Mouse (Mus musculus) heart, adult 18-20 months (tissue): ENCODE data around the gene Ptn. TPM values are rescaled to one million over a fixed set of nuclear protein-coding genes. Genes with fewer than 3 reads are reported as not detected.
"Not testable (repeated sequence)": the region's sequence is repeated elsewhere in the genome, so short reads cannot be mapped to it uniquely, and the experiment has no call there.

Source experiments
- DNase-seq, 2 experiments: peaks; one replicate each; pipeline ENCODE4 v3.0.0; 2021 to 2022; ENCODE audit warnings: mixed read lengths in 1 of 2
- total RNA-seq, 2 experiments: library from RNA; stranded (reverse); gene quantifications; 2 replicates each; pipeline ENCODE4 v1.2.3; 2021

Gene Ptn
- total RNA-seq, 2 experiments from 2014 or later = 1.8 to 3.0 TPM

DNA sequence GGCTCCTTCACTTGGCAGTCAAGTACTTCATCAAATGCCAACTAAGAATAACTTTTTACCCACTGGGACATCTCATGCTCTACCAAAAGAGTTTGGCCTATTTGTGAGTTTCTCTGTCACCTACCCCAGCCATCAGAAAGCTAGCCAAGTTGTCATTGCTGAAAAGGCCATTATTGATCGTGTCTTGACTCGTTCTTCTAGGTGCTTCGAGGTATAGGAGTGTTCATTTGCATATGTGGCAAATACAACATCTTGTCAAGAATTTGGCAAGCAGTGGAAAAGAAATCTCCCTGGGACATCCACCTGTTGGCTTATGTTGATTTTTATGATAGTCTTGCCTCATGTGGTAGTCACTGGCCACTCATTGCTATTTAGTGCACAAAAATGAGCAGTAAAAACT lies 43.1 kb downstream of the Ptn start:
- no peak for DNase-seq

DNA sequence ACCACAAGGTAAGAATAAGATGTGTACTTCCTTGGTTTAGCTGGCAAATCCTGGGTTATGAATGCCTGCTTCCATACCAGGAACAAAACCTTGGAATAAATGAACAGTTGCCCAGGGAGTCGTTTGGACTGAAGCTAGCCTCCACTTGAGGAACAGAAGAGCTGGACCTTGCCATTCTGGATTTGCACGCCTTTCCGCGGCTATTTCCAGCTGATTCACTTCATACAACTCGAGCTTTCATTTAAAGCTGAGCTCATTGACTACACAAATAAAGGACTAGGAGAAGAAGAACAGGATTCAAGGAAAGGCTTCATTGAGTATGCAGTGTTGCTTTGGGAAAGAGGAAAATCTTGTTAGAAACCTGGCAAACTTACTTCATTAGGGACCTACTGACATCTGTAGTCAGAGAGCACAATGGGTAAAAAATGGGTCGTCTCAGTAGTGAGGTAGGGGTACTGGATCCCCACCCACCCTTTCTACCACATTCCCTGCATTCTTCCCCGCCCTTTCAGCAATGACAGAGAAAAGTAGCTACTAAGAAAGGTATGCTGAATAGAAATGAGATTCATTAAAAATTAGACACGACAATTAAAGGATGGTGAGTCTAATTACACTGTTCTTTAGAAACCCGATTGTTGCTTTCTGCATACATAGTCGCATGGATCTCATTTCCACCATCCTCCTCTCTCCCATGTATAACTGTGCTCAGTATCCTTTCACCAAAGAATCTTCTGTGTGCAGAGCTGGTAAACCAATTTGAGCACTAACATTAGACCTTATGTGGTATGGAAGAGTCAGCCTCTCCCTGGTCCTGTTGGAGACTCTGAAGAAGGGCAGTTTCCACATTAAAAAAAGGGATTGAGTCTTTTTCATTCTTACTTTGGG lies 54.8 kb downstream of the Ptn start:
- DNase-seq = no peak

DNA sequence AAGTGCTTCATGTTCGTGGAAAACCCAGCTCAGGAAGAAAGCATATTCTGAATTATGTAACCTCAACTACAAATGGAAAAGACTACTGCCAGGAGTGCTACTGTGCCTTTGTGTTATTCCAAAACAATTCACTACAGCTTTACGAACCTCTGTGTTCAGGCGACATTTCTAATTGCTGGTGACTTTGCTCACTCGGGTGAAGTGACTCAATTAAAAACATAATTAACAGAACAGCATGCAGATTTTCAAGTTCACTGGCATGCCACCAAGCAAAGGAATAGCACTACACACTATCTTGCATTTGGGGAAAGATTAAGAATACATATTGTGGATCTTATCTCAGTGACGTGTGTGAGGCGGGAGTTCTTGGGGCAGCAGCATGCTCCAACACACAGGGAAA lies 57.1 kb downstream of the Ptn start:
- no peak for DNase-seq

DNA sequence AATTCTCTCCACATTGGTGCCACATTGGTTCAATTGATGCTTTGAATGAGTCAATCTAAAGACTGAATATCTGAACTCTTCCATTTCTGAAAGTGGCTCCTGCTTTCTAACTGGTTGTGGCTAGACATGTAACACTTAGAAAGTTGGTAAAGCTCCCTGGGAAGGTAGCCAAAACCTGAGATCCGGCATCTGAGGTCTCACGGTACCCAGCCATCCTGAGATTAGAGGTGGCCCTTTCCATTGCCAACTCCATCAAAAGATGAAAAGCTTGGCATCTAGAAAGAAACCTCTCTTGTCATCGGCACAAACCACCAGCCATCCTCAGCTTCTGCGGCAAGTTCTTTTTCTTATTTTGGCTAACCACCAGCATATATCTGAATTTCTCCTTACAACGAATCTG lies 70.2 kb downstream of the Ptn start:
- no peak for DNase-seq

DNA sequence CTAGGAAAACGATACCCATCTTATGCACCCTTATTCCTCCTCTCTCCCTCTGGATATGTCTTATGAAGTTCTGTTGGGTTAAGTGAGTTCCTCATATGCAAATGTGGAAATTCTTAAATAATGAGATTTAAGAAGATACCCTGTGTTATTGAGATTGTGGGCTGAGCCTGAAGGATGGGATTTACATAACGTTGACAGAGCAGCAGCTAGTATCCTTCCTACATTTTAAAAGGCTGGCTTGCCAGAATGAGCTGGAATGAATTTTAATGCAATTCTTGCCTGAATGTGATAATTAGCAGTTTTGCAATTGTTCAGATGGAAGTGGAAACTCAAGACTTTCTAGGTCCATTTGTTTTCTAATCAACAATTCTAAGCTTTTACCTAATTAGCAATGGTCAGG lies 73.3 kb downstream of the Ptn start:
- DNase-seq = no peak

DNA sequence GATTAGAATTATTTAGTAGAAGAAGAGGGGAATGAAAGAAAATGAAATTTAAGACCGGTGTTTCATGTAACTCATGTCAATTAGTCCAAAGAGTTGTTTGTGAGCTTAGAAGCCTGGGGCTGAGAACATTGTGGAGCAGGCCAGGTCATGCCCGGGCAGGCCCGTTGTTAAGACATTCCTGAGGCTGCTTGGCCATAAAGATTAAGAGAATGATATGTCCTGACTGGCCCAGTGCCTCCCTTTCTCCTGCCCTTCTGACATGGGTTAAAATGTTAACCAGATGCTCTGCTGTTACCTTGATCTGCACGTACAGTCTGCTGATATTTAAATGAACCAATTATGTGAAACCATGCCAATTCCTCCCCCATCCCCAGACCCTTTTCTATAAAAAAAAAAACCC lies 74.4 kb downstream of the Ptn start:
- DNase-seq = not testable (repeated sequence)

DNA sequence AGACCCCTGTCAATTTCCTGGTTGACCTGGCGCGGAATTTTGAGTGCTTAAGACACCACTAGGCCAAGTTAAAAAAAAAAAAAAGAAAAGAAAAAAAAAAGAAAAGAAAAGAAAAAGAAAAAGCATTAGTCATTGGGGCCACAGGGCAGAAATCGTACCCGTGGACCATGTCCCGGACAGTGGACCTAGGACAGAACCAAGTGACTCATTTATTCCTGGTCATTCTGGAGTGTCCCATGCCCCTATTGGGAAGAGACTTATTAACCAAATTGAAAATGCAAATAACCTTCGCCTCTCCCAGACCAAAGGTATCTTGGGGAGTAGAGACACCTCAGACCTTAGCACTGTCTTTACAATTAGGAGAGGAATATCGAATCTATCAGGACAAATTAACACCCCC lies 80.2 kb downstream of the Ptn start:
- not testable (repeated sequence) for DNase-seq

DNA sequence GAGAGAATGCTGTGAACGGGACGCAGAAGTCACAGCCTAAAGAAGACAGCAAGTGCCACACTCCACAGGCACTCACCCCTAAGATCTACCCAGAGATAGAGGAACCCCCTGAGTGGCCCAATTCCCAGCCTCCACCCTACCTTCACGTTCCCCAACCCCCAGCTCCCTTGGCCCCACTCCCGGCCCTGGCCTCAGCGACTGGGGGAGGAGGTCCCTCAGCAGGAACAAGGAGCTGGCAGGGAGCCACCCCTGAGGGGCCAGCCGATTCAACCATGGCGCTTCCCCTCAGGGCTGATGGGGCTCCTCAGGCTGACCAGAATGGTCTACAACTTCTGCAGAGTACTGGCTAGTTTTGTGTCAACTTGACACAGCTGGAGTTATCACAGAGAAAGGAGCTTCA lies 81.9 kb downstream of the Ptn start:
- DNase-seq = no peak

DNA sequence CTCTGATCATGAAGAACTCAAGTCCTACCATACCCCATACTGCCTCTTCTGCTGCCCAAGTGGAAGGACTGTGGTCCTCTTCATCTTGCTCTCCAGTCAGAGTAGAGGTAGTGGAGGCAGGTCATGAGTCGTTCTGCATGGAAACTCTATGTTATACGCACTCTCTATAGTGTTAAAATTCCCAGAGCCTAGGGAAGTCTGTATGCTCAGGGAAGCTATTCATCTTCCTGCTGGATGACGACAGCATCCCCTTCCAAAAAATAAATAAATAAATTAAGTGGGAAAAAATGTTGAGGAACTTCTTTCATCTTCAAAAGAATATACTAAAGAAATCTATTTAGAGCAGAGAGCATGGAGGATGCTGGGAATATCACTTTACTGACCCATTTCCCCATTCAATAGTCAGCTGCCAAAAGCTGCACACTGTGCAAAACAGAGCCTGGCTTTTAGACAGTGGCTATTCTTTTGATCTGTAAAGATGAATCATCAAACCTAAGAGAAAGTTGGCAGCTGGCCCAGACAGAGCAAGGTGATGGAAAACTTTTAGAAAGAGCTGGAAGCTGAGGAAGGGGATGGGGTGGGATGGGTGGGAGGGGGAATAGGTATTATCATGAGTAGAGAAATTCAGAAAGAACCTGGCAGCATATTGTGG lies 84.4 kb downstream of the Ptn start:
- DNase-seq = no peak

DNA sequence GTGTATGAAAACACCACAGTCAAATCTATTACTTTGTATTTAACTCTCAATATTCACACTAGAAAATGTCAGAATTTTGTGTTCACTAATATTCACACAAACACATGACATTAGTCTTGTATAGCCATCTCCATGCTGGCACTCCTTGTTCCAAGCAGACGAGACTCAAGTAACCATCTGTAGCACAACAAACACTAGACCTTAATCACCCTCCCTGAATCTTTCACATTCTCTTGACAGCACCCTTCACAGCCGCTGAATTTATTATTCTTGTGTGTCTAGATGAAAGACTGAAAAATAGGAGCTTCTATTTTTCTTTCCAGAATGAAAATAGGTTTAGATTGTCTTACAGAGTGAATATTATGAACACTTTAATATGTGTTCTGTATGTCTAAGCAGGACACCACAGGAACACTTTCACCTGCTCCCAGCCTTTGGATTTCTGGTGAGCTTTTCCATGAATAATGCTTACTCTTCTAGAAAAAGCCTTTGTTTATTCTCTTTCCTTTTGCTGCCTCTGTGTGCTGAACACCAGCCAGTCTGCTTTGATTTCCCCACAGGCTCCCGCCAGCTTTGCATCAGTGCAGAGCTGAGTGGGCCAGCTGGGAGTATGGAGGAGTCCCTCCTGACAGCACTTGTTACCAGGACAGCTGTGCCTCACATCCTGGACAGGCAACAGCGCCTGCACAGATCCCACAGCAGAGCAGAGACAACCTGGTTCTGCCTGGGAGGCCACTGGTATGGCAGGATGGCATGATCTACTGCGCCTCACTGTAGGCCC lies 87.1 kb downstream of the Ptn start:
- no peak for DNase-seq

DNA sequence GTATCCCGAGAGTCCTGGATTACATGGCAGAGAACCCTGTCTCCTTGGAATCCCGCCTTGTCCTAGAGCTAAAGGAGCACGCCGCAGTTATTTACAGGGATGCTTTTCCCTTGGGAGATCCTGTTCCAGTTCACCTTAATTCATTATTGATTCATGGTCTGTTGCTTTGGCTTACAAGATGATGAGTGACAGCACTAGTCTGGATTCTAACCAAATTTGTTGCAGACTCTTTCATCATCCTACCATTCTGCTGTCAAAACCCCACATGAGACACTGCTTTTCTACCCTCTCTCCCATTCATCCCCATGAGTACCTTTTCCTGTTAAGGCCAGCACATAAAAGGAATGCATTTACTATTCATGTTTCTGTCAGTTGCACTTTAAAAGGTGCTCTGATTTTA lies 96.7 kb downstream of the Ptn start:
- DNase-seq = no peak

DNA sequence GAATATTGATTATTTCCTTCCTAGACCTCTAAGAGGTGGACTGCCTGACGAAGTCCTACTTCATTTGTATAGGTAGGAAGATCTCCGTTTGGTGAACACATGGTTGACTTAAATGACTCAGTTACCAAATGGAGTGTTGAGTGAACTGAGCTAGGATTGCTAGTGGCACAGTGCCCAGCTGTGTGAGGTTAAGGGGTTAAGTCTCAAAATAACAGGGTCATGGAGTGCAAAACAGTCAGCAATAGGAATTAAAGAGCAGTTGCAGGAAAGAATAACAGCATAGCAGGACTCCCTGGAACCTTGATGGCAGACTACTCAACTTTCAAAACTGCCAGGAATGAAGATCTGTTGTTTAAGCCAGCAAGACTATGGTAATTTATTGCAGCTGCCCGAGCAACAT lies 114.5 kb downstream of the Ptn start:
- DNase-seq = no peak

DNA sequence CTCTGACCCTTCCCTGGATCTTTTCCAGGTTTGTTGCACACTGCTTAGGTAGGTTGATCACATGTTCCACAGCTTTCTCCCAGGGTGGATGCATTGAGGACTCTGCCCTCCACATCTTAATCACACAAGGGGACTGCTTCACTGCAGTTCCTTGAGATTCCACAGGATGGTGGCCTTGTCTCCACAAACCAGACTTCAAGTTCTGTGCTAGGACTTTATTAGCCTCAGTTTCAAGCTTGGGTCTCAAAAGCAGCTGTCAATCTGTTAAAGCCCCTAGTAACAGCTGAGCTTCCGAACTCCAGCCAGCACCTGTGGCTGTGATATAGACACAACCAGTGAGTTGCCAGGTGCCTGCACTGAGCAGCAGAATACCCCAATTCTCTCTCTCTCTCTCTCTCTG lies 118.5 kb downstream of the Ptn start:
- peak; percentile 13 to 69 for DNase-seq

DNA sequence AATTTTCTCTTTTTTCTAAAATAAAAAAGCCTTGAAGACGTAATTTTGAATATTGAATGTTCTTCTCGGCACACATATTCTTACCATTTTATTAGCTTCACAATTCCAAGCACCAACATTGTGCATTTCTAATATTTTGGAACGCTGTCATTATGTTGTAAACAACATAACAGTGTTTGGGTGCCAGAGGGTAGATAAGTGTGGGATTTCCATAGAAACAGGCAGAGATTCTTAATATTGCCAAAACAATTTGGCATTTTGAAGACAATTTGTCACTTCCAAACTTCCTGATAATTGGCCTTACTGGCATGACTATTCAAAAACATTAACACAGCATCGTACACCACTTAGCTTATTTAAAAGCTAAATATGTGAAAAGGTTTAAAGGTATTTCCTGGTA lies 119.1 kb downstream of the Ptn start:
- no peak for DNase-seq

DNA sequence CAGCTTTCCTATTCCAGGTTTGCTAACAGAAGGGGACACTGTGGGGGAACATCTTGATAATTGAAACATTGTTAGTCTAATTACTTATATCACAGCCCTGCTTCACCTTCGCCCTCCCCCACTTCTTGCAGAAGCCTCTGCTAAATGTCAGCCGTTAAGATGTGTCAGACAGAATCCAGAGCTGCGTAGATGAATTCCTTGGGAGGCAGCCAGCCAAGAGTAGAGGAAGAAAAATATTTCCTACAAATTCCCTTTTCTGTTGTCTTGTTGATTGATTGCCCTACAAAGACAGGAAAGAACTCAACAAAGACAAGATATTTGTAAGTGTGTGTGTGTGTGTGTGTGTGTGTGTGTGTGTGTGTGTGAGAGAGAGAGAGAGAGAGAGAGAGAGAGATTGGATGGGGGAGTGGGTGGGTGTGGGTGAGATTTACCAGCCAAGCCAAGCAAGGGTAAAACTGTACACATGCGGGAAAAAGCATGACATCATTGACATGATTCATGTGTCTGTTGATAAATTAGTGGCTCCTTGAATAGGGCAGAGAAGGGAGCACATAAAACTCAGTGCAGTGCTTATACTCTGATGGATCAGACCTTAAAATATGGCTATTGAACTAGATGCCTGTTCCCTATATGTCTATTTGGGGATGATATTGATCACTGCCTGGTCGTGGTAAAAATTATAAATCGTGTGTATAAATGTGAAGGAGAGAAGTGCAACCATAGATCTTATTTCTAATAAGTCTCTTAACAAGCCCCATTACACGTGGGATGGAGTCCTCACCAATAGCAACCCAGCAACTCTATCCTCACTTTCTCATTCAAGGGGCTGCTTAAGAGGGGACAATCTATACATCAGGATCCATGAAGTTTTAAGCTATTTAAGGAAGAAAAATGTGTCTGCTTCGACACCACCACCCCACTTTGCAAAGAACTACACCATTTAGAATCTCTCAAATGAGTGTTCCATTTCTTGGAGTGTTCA lies 133.0 kb downstream of the Ptn start:
- DNase-seq = peak; percentile 22 to 31

DNA sequence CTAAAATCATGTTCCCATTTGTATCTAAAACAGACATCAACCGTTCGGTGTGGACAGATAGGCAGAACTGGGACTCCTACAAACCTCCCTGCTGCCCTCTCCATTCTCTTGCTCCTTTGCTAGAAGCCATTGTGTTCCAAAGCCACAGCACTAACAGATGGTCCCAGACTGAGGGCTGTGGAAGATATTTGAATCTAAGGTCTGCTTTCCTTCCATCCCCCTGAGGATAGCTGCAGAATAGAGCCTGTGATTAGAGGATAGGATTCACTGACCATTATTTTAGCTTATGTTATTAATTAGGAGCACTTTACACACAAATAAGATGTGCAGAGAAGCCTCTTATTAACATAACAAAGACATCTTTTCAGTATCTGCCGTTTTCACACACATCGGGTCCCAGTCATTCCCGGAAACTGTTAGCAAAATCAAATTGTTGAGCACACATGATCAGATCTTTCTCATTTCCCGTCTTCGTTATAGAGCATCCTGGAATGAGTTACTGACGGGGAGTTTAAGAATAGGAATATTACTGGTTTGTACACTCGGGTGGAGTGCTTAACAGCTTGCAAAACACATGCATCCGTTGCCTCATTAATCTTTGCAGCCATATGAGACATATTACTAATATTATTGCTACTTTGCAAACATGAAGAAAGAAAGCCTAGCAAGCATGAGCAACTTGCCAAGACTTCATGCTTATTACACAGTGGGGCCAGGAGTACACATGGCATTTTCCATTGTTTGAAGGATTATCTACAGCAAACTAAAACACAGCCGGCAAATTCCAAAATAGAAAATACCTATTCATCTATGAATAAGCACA lies 137.4 kb downstream of the Ptn start:
- DNase-seq = no peak

DNA sequence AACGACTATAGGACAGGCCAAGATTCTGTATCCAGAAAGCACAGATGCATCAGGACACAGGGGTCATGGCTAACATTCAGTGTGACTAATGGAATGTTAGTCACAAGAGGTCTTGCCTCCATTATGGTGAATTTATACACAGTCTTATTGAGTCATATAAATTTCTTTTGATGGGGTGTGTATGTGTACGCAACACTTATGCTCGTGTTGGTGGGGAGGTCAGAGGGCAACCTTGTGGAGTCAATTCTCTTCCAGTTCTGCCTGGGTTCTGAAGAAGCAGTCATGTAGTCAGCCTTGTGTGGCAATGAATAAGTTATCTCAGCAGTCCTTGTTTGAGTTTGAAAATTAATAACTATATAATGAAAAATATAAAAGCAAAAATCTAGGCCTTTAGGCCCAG lies 138.7 kb downstream of the Ptn start:
- no peak for DNase-seq
